Mouse (Mus musculus) megakaryocyte, embryonic 14.5 days (primary cell): ENCODE measurements at regions not wholly inside any gene's neighbourhood (a gene's known extent, or its start where the extent isn't known, plus 50 kb on each side); places are given as distances from the start of the nearest gene placed in this dataset.

Experiments
- H3K27me3 ChIP-seq: replicated peaks from 2 replicates; pipeline ENCODE3; 2012; ENCODE audit warnings: inconsistent platforms
- H3K36me3 ChIP-seq: replicated peaks from 2 replicates; pipeline ENCODE3; 2012; ENCODE audit warnings: low read length, inconsistent platforms, mixed read lengths
- H3K4me1 ChIP-seq: 2 replicates; pipeline ENCODE4 v1.6.1; 2012; ENCODE audit warnings: inconsistent platforms
- H3K4me3 ChIP-seq: replicated peaks from 2 replicates; pipeline ENCODE3; 2012; ENCODE audit warnings: moderate library complexity, mild to moderate bottlenecking, inconsistent platforms
- H3K9me3 ChIP-seq: 2 replicates; pipeline ENCODE4 v1.6.1; 2012; ENCODE audit warnings: inconsistent platforms
- FLI1 ChIP-seq: IDR thresholded peaks from 2 replicates; pipeline ENCODE4 v1.6.1; 2012; ENCODE audit warnings: low read length, inconsistent platforms, mixed read lengths
- GATA1 ChIP-seq: IDR thresholded peaks from 3 replicates; pipeline ENCODE4 v1.6.1; 2012; ENCODE audit warnings: mixed read lengths, low read length, inconsistent platforms, borderline replicate concordance

DNA sequence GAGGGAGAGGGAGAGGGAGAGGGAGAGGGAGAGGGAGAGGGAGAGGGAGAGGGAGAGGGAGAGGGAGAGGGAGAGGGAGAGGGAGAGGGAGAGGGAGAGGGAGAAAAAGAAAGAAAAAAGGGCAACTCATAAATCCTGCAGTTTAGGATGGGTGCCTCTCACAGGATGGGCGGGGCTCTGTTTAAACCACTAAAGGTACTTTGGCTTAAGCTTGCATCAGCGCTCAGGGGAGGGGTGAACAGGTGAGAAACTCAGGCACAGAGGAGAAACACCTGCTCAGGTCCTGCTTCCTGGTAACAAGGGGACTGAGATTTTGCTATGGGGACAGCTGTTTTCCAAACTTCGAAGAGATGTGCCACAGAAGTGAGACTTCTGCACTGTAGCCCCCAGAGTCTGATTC lies 83.5 kb downstream of the Ackr3 start:
- no peaks in the 10 kb centered on the region for H3K27me3 ChIP-seq
- H3K4me3 ChIP-seq, result no peak overlapping the region
- H3K4me1 ChIP-seq, result peaks cover 13% of the 10 kb centered on the region
- peaks cover 3% of the 10 kb centered on the region; the same call in 1 of the 2 replicates for H3K9me3 ChIP-seq
- H3K36me3 ChIP-seq, result no peaks in the 10 kb centered on the region
- no peak for TF ChIP-seq FLI1
- no peak for TF ChIP-seq GATA1

DNA sequence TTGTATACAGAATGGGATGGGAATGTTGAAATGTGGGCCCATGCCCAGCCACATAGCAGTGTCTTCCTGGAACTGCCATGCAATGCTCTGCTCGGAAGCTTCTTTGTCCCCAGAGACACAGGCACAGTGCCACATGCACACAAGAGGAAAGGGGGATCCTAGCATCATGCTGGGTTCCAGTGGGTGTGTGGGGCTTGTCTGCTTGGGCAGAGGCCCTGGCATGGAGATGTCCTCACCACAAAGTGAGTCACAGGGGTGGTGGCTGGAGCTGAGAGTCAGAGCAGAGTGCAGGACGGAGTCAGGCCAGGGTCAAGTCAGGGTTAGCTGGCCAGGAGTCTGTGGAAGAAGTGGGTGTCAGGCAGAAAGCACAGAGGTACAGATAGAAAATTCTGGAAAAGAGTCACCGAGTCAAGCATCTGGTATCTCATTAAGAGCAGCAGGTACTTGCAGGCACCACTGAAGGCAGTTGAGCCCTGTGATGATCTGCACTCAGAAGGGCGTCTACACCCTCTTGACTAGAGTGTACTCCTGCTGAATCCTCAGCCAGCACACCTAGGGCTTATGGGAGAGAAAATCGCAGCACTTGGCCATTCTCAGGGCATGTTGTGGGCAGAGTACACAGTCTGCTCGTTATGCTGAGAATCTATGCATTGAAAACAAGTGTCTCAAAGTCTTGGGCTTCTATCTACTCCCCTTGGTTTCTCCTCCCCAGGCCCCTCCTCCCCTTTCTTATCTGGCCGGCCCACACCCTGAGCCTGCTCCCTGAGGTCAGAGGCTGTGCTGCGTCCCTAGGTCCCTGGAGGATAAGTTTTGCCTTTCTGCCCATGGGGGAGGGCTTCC lies 85.3 kb downstream of the Ackr3 start:
- Histone ChIP-seq H3K4me3 (peak overlapping the region; percentile 20), H3K4me1 (peaks cover 13% of the 10 kb centered on the region)

DNA sequence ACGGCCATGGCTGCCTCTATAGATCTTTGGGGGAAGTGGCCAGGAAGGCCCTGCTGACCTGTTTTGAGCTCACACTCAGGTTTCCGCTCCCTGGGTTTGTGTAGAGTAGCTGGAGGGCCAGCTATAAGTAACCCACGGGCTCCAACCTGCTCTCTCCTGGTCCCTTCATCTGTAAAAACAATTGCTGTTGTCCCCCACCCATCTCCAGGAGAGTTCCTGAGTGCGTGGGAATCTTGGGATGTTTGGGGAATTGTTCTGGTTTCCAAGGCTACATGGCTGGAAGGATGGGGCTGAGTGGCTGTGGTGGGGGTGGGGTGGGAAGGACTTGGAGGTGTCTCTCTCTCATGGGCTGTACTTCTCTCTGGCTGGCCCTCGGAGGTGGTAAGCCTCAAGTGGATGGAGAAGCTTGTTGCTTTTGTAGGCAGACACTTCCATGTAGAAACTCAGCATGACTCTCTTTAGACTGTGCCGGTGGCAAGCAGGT lies 86.0 kb downstream of the Ackr3 start:
- TF ChIP-seq FLI1, result no peak
- no peak for TF ChIP-seq GATA1

More for the DNA sequence above, 85.3 kb downstream of the Ackr3 start:
- H3K9me3 ChIP-seq, result peaks cover 3% of the 10 kb centered on the region; the same call in 1 of the 2 replicates
- H3K27me3 ChIP-seq, result no peaks in the 10 kb centered on the region
- H3K36me3 ChIP-seq, result no peaks in the 10 kb centered on the region
- no peak for TF ChIP-seq GATA1
- no peak for TF ChIP-seq FLI1

DNA sequence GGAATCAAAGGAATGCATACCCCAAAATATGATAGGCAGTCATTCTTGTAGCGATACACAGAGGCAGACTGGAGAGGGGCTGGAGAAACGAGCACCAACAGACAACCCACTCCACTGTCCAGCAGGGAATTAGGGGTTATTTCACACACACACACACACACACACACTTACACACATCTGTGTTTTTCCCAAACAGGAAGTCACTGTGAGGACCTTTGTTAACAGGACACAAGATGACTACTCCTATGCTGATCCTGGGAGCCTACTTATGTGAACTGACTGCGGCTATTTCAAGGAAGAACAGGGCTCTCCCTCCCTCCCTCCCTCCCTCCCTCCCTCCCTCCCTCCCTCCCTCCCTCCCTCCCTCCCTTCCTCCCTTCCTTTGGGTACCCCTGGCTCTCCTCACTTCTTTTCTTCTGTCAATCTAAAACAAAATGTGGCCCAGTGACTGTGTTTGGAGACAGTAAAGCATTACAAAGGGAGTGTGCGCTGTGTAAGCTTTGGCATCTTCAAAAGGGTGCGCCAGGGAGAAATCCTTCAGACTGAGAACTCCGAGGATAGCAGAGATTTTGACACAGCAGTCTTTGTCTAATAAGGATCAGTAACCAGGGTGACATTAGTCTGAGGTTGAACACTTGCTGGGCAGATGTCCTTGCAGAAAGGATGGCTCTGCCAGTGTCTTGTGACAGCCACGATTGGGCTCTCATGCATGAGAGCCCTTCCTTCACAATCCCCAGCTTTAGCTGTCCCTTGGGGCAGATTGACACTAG lies 86.8 kb downstream of the Ackr3 start:
- no peak overlapping the region for H3K4me3 ChIP-seq

More for the DNA sequence above, 86.0 kb downstream of the Ackr3 start:
- peaks cover 3% of the 10 kb centered on the region; the same call in 1 of the 2 replicates for H3K9me3 ChIP-seq
- no peaks in the 10 kb centered on the region for H3K36me3 ChIP-seq
- H3K4me3 ChIP-seq, result no peak overlapping the region
- H3K27me3 ChIP-seq, result no peaks in the 10 kb centered on the region
- peaks cover 13% of the 10 kb centered on the region for H3K4me1 ChIP-seq

DNA sequence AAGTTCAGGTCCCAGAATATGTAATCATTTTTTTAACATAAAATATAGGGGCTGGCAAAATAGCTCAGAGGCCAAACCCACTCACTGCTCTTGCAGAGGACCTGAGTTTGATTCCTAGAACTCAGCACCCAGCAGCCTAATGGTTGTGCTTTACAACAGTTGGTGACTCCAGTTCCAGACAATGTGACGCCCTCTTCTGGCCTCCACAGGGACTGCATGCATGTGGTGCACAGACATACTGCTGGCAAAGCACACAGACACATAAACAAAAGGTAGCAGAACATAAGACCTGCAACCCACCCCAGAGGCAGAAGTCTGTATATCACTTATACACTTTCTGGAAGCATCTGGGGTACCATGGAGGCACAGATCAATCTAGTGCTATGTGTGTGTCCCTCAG lies 87.5 kb downstream of the Ackr3 start:
- Histone ChIP-seq H3K9me3 (peaks cover 3% of the 10 kb centered on the region; the same call in 1 of the 2 replicates), H3K36me3 (no peaks in the 10 kb centered on the region), H3K27me3 (no peaks in the 10 kb centered on the region), H3K4me1 (peaks cover 13% of the 10 kb centered on the region), H3K4me3 (no peak overlapping the region)
- TF ChIP-seq GATA1 (no peak), FLI1 (no peak)

More for the DNA sequence above, 86.8 kb downstream of the Ackr3 start:
- peaks cover 3% of the 10 kb centered on the region; the same call in 1 of the 2 replicates for H3K9me3 ChIP-seq
- no peaks in the 10 kb centered on the region for H3K27me3 ChIP-seq
- TF ChIP-seq FLI1 (no peak), GATA1 (no peak)
- H3K36me3 ChIP-seq, result no peaks in the 10 kb centered on the region
- H3K4me1 ChIP-seq, result peaks cover 13% of the 10 kb centered on the region

DNA sequence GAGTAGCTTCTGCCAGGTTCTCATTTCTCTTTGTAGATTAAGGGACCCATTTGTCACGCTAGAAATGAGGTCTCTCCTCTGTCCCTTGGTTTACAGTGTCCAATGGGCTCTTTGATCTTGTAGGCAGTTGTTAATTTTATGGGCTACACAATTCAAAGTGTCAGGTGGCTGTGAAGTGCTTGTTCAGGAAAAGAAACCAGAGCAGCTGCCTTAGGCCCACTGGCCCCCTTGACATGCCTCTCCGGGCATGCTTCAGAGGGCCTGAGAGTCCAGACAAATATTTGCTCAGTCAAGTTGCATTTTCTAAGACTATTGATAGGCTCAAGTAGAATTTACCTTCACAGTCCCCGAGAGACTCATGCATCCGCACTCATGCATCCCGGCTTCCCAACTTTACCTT lies 94.0 kb downstream of the Ackr3 start:
- Histone ChIP-seq H3K9me3 (peaks cover 20% of the 10 kb centered on the region), H3K4me3 (no peak overlapping the region), H3K27me3 (no peaks in the 10 kb centered on the region), H3K4me1 (no peaks in the 10 kb centered on the region), H3K36me3 (no peaks in the 10 kb centered on the region)
- no peak for TF ChIP-seq FLI1
- TF ChIP-seq GATA1, result no peak

DNA sequence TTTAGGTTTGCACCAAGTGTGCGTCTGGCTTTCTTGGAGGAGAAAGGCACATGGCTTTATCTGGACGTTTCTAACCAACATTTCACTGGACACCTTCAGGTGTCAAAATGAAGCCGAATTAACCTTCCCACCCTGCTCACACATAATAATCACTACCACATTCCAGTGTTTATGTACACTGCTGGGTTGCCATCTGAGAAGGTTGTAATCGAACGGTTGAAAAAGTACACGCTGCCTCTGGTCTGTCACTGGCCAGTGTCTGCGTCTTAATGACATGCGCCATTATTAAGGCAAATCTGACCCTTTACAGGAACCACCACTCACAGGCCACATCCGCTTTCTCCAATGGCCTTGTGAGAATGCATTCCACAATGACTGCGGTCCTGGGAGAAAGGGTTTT lies 96.4 kb downstream of the Ackr3 start:
- Histone ChIP-seq H3K27me3 (no peaks in the 10 kb centered on the region), H3K9me3 (peaks cover 39% of the 10 kb centered on the region), H3K4me3 (no peak overlapping the region), H3K36me3 (no peaks in the 10 kb centered on the region), H3K4me1 (no peaks in the 10 kb centered on the region)
- no peak for TF ChIP-seq GATA1
- no peak for TF ChIP-seq FLI1

DNA sequence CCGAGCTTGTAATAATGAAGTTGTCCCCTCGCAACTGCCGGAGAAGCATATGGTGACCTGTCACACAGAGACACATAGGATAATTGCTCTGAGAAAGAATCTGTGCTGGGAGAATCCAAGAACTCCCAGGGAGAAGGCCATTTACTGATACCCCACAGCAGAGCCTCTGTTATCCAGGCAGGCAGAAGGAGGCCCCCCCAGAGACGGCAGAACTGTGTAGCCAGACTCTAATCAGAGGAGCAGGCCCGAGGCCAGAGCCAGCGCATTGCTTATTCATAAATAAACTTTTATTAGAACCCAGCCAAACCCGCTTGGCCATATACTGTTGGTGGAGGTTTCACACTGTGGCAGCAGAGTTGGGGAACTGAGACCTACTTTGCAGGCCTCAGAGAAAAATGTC lies 100.6 kb downstream of the Ackr3 start:
- Histone ChIP-seq H3K4me1 (no peaks in the 10 kb centered on the region), H3K27me3 (no peaks in the 10 kb centered on the region), H3K36me3 (no peaks in the 10 kb centered on the region), H3K9me3 (peaks cover 47% of the 10 kb centered on the region), H3K4me3 (no peak overlapping the region)
- no peak for TF ChIP-seq FLI1
- no peak for TF ChIP-seq GATA1

DNA sequence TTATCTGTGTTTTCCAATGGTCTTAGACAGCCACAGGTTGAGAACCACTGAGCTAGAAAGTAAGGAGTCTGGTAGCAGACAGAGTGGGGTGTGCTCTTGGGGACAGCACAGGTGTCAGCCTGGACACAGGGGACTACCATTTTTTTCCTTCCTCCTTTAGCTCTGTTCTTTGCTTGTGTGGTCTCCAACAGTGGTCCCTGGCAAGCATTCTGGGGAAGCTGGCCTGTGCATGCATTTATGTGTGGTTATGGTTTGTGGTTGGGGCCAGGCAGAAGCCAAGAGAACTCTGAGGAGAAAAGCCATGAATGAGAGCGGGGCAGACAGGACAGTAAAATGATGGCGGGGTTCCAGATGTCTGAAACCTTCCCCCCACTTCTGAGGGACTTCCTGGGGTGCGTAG lies 107.2 kb downstream of the Ackr3 start:
- no peaks in the 10 kb centered on the region for H3K36me3 ChIP-seq
- H3K4me1 ChIP-seq, result no peaks in the 10 kb centered on the region
- H3K27me3 ChIP-seq, result no peaks in the 10 kb centered on the region
- no peak overlapping the region for H3K4me3 ChIP-seq
- TF ChIP-seq FLI1 (no peak), GATA1 (no peak)
- H3K9me3 ChIP-seq, result peaks cover 13% of the 10 kb centered on the region
